Mouse (Mus musculus): ENCODE data around the gene Tex9. TPM values are rescaled to one million over a fixed set of nuclear protein-coding genes. Genes with fewer than 3 reads are reported as not detected.
"Not testable (repeated sequence)": the region's sequence is repeated elsewhere in the genome, so short reads cannot be mapped to it uniquely, and the experiment has no call there.

Gene Tex9
- polyA plus RNA-seq, 1 experiment: 24.5 TPM

- no peak for DNase-seq (ENCODE audit: extremely low spot score in 1 of 2, low spot score in 1 of 2)
Observed at GRCm38 (mm10) chr9:72488523-72488922, 3.5 kb downstream of the Tex9 start.

- no peak for DNase-seq (ENCODE audit: extremely low spot score in 1 of 2, low spot score in 1 of 2)
Observed at GRCm38 (mm10) chr9:72479276-72479675, 12.7 kb downstream of the Tex9 start.

- no peak for DNase-seq (ENCODE audit: extremely low spot score in 1 of 2, low spot score in 1 of 2)
Observed at GRCm38 (mm10) chr9:72477306-72477705, 14.7 kb downstream of the Tex9 start.

GRCm38 (mm10) chr9:72475511-72475910 lies 16.5 kb downstream of the Tex9 start:
- peak in 1 of 2 experiments; percentile 62 for DNase-seq (ENCODE audit: extremely low spot score in 1 of 2, low spot score in 1 of 2)

GRCm38 (mm10) chr9:72469851-72470250 lies 22.2 kb downstream of the Tex9 start:
- DNase-seq (ENCODE audit: extremely low spot score in 1 of 2, low spot score in 1 of 2): no peak

GRCm38 (mm10) chr9:72468616-72469015 lies 23.4 kb downstream of the Tex9 start:
- no peak for DNase-seq (ENCODE audit: extremely low spot score in 1 of 2, low spot score in 1 of 2)

GRCm38 (mm10) chr9:72467551-72468407 lies 24.2 kb downstream of the Tex9 start:
- DNase-seq (ENCODE audit: extremely low spot score in 1 of 2, low spot score in 1 of 2): peak in 1 of 2 experiments; percentile 36

- no peak for DNase-seq (ENCODE audit: extremely low spot score in 1 of 2, low spot score in 1 of 2)
Observed at GRCm38 (mm10) chr9:72465754-72466181, 26.2 kb downstream of the Tex9 start.

- DNase-seq (ENCODE audit: extremely low spot score in 1 of 2, low spot score in 1 of 2): no peak
Observed at GRCm38 (mm10) chr9:72464806-72465205, 27.2 kb downstream of the Tex9 start.

- DNase-seq (ENCODE audit: extremely low spot score in 1 of 2, low spot score in 1 of 2): no peak
Observed at GRCm38 (mm10) chr9:72462427-72462826, 29.6 kb downstream of the Tex9 start.

GRCm38 (mm10) chr9:72460767-72461166 lies 31.2 kb downstream of the Tex9 start:
- no peak for DNase-seq (ENCODE audit: extremely low spot score in 1 of 2, low spot score in 1 of 2)

GRCm38 (mm10) chr9:72459703-72460102 lies 32.3 kb downstream of the Tex9 start:
- peak in 1 of 2 experiments; percentile 39 for DNase-seq (ENCODE audit: extremely low spot score in 1 of 2, low spot score in 1 of 2)

GRCm38 (mm10) chr9:72458233-72458632 lies 33.8 kb downstream of the Tex9 start:
- DNase-seq (ENCODE audit: extremely low spot score in 1 of 2, low spot score in 1 of 2): peak; percentile 41 to 87

- DNase-seq (ENCODE audit: extremely low spot score in 1 of 2, low spot score in 1 of 2): no peak
Observed at GRCm38 (mm10) chr9:72456374-72456773, 35.6 kb downstream of the Tex9 start.

GRCm38 (mm10) chr9:72454281-72454680 lies 37.7 kb downstream of the Tex9 start:
- DNase-seq (ENCODE audit: extremely low spot score in 1 of 2, low spot score in 1 of 2): not testable (repeated sequence)

GRCm38 (mm10) chr9:72451111-72451510 lies 40.9 kb downstream of the Tex9 start:
- no peak for DNase-seq (ENCODE audit: extremely low spot score in 1 of 2, low spot score in 1 of 2)

- no peak for DNase-seq (ENCODE audit: extremely low spot score in 1 of 2, low spot score in 1 of 2)
Observed at GRCm38 (mm10) chr9:72450363-72450762, 41.6 kb downstream of the Tex9 start.

- no peak for DNase-seq (ENCODE audit: extremely low spot score in 1 of 2, low spot score in 1 of 2)
Observed at GRCm38 (mm10) chr9:72449841-72450240, 42.2 kb downstream of the Tex9 start.

GRCm38 (mm10) chr9:72449367-72449766 lies 42.6 kb downstream of the Tex9 start:
- no peak for DNase-seq (ENCODE audit: extremely low spot score in 1 of 2, low spot score in 1 of 2)

GRCm38 (mm10) chr9:72448026-72448425 lies 44.0 kb downstream of the Tex9 start:
- DNase-seq (ENCODE audit: extremely low spot score in 1 of 2, low spot score in 1 of 2): peak in 1 of 2 experiments; percentile 77

- no peak for DNase-seq (ENCODE audit: extremely low spot score in 1 of 2, low spot score in 1 of 2)
Observed at GRCm38 (mm10) chr9:72441927-72442715, 49.9 kb downstream of the Tex9 start.

Measured in frontal cortex, adult 2 months (tissue).